Mouse (Mus musculus): ENCODE results near the gene Ctbp1. TPM values are rescaled to one million over a fixed set of nuclear protein-coding genes. Genes with fewer than 3 reads are reported as not detected.

Gene Ctbp1
- polyA plus RNA-seq, 1 experiment: 333 TPM

GRCm38 (mm10) chr5:33277286-33277685 lies 2.5 kb upstream of the Ctbp1 start:
- Histone ChIP-seq H3K36me3 (replicated peaks; ENCODE audit: low read length) (peaks cover 5% of the 10 kb centered on the region), H3K27me3 (replicated peaks) (no peaks in the 10 kb centered on the region), H3K4me1 (peaks cover 79% of the 10 kb centered on the region), H3K9me3 (no peaks in the 10 kb centered on the region), H3K4me3 (replicated peaks) (peak overlapping the region; percentile 33)
- TF ChIP-seq FLI1 (IDR thresholded peaks at IDR 0.05; ENCODE audit: low read length) (no peak), GATA1 (IDR thresholded peaks at IDR 0.05; ENCODE audit: borderline replicate concordance, low read length) (no peak)

- Histone ChIP-seq H3K9me3 (no peaks in the 10 kb centered on the region), H3K27me3 (replicated peaks) (no peaks in the 10 kb centered on the region), H3K4me3 (replicated peaks) (peak overlapping the region; percentile 98), H3K4me1 (peaks cover 82% of the 10 kb centered on the region), H3K36me3 (replicated peaks; ENCODE audit: low read length) (peaks cover 20% of the 10 kb centered on the region)
- TF ChIP-seq GATA1 (IDR thresholded peaks at IDR 0.05; ENCODE audit: borderline replicate concordance, low read length) (no peak), FLI1 (IDR thresholded peaks at IDR 0.05; ENCODE audit: low read length) (no peak)
Measured at GRCm38 (mm10) chr5:33275754-33276153, 960 bp upstream of the Ctbp1 start.

DNA sequence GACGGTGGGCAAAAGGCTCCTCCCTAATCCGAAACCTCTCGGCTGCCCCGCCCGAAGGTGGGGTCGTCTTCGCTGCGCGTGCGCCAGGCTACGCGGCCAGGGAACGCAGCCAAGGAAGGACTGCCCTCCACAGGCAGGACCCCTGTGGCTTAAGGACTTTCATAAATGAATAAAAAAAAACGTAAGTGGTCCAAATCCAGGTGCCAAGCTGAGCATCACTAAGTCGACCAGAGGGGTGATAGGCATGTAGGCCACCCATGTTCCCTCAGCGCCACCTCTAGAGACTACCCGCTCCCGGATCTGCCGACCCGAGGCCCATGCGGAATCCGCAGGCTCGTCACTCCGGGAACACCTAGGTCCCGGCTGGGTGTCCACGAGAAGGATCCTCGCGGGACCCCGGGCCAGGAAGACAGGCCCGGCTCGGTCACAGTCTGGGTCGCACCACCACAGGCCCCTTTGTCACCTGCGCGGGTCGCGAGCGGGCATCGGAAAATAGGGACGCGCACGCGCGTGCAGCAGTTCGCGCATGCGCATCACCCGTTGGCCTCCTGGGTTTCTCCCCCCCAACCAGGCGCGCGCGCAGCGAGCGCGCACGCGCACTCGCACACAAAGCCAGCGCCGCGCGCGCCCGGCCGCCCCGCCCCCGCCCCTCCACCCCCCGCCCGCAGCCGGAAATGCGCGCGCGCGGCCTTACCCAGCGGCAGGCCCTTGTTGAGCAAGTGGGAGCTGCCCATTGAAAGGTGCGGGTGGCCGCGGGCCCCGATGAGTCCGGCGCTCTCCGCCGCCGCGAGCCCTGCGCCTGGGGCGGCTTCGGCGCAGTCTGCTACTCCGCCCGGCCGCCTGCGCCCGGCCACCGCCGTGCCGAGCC lies 475 bp downstream of the Ctbp1 start:
- Histone ChIP-seq H3K4me3 (replicated peaks) (peak overlapping the region; percentile 98), H3K27me3 (replicated peaks) (no peaks in the 10 kb centered on the region), H3K36me3 (replicated peaks; ENCODE audit: low read length) (peaks cover 33% of the 10 kb centered on the region), H3K9me3 (no peaks in the 10 kb centered on the region), H3K4me1 (peaks cover 85% of the 10 kb centered on the region)
- TF ChIP-seq GATA1 (IDR thresholded peaks at IDR 0.05; ENCODE audit: borderline replicate concordance, low read length) (no peak), FLI1 (IDR thresholded peaks at IDR 0.05; ENCODE audit: low read length) (no peak)

- Histone ChIP-seq H3K36me3 (replicated peaks; ENCODE audit: low read length) (peaks cover 39% of the 10 kb centered on the region), H3K27me3 (replicated peaks) (no peaks in the 10 kb centered on the region), H3K4me1 (peaks cover 85% of the 10 kb centered on the region), H3K9me3 (no peaks in the 10 kb centered on the region), H3K4me3 (replicated peaks) (peak overlapping the region; percentile 98)
- TF ChIP-seq GATA1 (IDR thresholded peaks at IDR 0.05; ENCODE audit: borderline replicate concordance, low read length): no peak
- no peak for TF ChIP-seq FLI1 (IDR thresholded peaks at IDR 0.05; ENCODE audit: low read length)
Measured at GRCm38 (mm10) chr5:33273777-33274084, 1.1 kb downstream of the Ctbp1 start.

DNA sequence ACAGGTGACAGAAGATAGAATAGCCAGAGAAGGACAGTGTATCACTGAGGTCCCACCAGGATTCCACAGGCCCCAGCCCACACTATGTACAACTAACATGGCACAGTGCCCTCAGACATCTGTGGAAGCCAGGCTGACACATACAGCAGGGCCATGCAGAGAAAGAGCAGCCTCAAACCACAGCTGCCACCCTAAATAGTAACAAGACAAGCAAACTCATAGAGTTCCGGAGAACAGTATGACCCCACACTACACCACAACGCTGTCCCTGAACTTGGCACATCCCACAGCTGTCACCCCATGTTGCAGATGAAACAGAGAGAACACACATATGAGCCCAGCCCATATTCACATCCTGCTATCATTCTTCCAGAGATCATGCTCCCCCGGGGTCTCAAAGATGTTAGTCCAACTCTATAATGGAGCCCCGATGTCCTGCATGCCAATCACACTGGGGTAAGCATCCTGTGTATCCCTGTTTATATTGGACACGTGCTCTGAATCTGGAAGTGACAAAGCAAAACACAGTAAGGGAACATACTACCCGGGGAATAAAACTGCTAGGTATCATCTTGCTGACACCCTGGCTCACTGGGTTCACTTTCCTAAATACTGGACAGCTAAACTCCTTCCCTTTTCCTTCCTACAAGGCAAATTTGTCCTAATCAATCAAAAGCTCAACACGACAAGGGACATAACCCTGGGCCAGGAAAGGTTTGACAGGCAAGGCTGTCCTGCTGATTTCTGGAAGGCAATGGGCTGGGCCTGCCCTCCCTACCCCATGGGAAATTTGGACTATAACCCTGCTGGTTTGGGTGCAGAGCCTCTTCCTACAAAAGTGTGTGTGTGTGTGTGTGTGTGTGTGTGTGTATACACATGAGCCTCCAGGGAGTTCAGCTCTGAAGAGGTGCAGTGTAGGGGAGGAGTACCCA lies 1.7 kb downstream of the Ctbp1 start:
- H3K9me3 ChIP-seq: no peaks in the 10 kb centered on the region
- peaks cover 80% of the 10 kb centered on the region for H3K4me1 ChIP-seq
- peak overlapping the region; percentile 98 for H3K4me3 ChIP-seq (replicated peaks)
- no peaks in the 10 kb centered on the region for H3K27me3 ChIP-seq (replicated peaks)
- TF ChIP-seq FLI1 (IDR thresholded peaks at IDR 0.05; ENCODE audit: low read length): no peak
- TF ChIP-seq GATA1 (IDR thresholded peaks at IDR 0.05; ENCODE audit: borderline replicate concordance, low read length): no peak
- peaks cover 45% of the 10 kb centered on the region for H3K36me3 ChIP-seq (replicated peaks; ENCODE audit: low read length)

GRCm38 (mm10) chr5:33272146-33272545 lies 2.6 kb downstream of the Ctbp1 start:
- Histone ChIP-seq H3K27me3 (replicated peaks) (no peaks in the 10 kb centered on the region), H3K4me3 (replicated peaks) (peak overlapping the region; percentile 98), H3K9me3 (no peaks in the 10 kb centered on the region), H3K4me1 (peaks cover 75% of the 10 kb centered on the region), H3K36me3 (replicated peaks; ENCODE audit: low read length) (peaks cover 55% of the 10 kb centered on the region)
- TF ChIP-seq FLI1 (IDR thresholded peaks at IDR 0.05; ENCODE audit: low read length) (no peak), GATA1 (IDR thresholded peaks at IDR 0.05; ENCODE audit: borderline replicate concordance, low read length) (no peak)

GRCm38 (mm10) chr5:33270568-33270967 lies 4.2 kb downstream of the Ctbp1 start:
- H3K36me3 ChIP-seq (replicated peaks; ENCODE audit: low read length): peaks cover 71% of the 10 kb centered on the region
- H3K4me1 ChIP-seq: peaks cover 71% of the 10 kb centered on the region
- TF ChIP-seq FLI1 (IDR thresholded peaks at IDR 0.05; ENCODE audit: low read length) (no peak), GATA1 (IDR thresholded peaks at IDR 0.05; ENCODE audit: borderline replicate concordance, low read length) (no peak)
- H3K9me3 ChIP-seq: no peaks in the 10 kb centered on the region
- no peaks in the 10 kb centered on the region for H3K27me3 ChIP-seq (replicated peaks)
- H3K4me3 ChIP-seq (replicated peaks): peak overlapping the region; percentile 21

- no peak for TF ChIP-seq GATA1 (IDR thresholded peaks at IDR 0.05; ENCODE audit: borderline replicate concordance, low read length)
- no peak for TF ChIP-seq FLI1 (IDR thresholded peaks at IDR 0.05; ENCODE audit: low read length)
- Histone ChIP-seq H3K27me3 (replicated peaks) (no peaks in the 10 kb centered on the region), H3K9me3 (no peaks in the 10 kb centered on the region), H3K36me3 (replicated peaks; ENCODE audit: low read length) (peaks cover 100% of the 10 kb centered on the region), H3K4me1 (peaks cover 26% of the 10 kb centered on the region), H3K4me3 (replicated peaks) (no peak overlapping the region)
Measured at GRCm38 (mm10) chr5:33254416-33254815, 20.4 kb downstream of the Ctbp1 start.

GRCm38 (mm10) chr5:33248186-33248585 lies 26.6 kb downstream of the Ctbp1 start:
- H3K4me1 ChIP-seq: 0 out of 2 replicates have a peak, but pooled peaks cover 4% of the 10 kb centered on the region

More at GRCm38 (mm10) chr5:33248186-33248585, 26.6 kb downstream of the Ctbp1 start:
- Histone ChIP-seq H3K9me3 (no peaks in the 10 kb centered on the region), H3K27me3 (replicated peaks) (no peaks in the 10 kb centered on the region), H3K4me3 (replicated peaks) (no peak overlapping the region), H3K36me3 (replicated peaks; ENCODE audit: low read length) (peaks cover 93% of the 10 kb centered on the region)
- TF ChIP-seq GATA1 (IDR thresholded peaks at IDR 0.05; ENCODE audit: borderline replicate concordance, low read length) (no peak), FLI1 (IDR thresholded peaks at IDR 0.05; ENCODE audit: low read length) (no peak)

Measured in megakaryocyte, embryonic 14.5 days (primary cell).